Mouse (Mus musculus) small intestine, adult 2 months (tissue): Measurements from ENCODE around the gene Socs1.

Source experiments
- CTCF ChIP-seq: fragments of 200-500 bp; IDR thresholded peaks from 2 replicates; pipeline ENCODE4 v1.5.1; 2012; ENCODE audit warnings: low read depth, mild to moderate bottlenecking, control low read depth, inconsistent platforms, low read length, moderate library complexity, mixed read lengths; ENCODE audit not compliant: insufficient replicate concordance, insufficient read length; ENCODE audit errors: extremely low read depth
- POLR2A ChIP-seq: fragments of 200-500 bp; IDR thresholded peaks from 2 replicates; pipeline ENCODE4 v1.6.1; 2012; ENCODE audit warnings: low read depth, mild to moderate bottlenecking, control low read depth, inconsistent platforms, low read length, moderate library complexity

DNA sequence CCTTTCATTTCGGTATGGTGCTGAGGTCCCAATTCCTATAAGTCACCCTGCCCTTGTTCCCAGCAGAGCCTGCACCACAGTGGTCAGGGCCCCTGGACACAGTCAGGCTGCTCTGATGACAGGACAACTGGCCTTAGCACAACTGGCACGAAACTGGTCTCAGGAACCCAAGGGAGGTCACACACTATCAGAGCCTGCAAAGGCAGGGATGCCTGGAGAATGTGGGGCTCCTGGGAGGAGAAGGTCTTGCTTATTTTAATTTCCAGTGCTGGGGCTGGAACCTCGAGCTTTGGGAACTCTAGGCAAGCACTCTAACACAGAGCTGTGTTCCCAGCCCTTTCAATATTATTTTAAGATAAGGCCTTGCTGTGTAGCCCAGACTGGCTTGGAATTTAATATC, 34.6 kb upstream of the Socs1 start:
- TF ChIP-seq CTCF (no peak), POLR2A (no peak)
